Mouse (Mus musculus) stomach, postnatal 0 days (tissue): Measurements from ENCODE around the gene Fcf1.

ENCODE experiments used
- CTCF ChIP-seq: IDR thresholded peaks from 2 replicates; pipeline ENCODE4 v1.5.1; 2016; ENCODE audit warnings: antibody characterized with exemption, low read depth, mild to moderate bottlenecking, moderate library complexity
- EP300 ChIP-seq: optimal IDR thresholded peaks from 2 replicates; pipeline ENCODE3; 2016; ENCODE audit warnings: antibody characterized with exemption

DNA sequence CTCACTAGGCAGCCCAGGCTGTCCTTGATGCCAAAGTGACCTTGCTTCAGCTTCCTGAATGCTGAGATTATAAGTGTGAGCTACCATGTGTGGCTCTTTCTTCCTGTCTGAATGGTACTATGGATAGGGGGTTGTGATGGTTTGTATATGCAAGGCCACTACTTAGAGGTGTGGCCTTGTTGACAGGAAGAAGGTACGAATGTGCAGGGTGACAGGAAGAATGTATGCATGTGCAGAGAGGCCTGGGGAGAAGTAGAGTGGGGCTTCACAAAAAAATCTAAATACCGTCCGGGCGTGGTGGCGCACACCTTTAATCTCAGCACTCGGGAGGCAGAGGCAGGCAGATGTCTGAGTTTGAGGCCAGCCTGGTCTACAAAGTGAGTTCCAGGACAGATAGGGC is 38.5 kb upstream of the Fcf1 start:
- TF ChIP-seq CTCF (no peak), EP300 (no peak)
